Mouse (Mus musculus) E14TG2a.4 (cell line): Measurements from ENCODE around the gene Trpd52l3.
"Not testable (repeated sequence)": the region's sequence is repeated elsewhere in the genome, so short reads cannot be mapped to it uniquely, and the experiment has no call there.

Source experiments
- H3K27me3 ChIP-seq: 2 replicates; pipeline ENCODE4 v1.6.1; 2014; ENCODE audit warnings: low read length, control low read depth; ENCODE audit not compliant: insufficient read depth
- H3K36me3 ChIP-seq: 2 replicates; pipeline ENCODE4 v1.6.1; 2014; ENCODE audit warnings: low read length, control low read depth; ENCODE audit not compliant: insufficient read depth
- H3K4me1 ChIP-seq: replicated peaks from 2 replicates; pipeline ENCODE4 v1.6.1; 2014; ENCODE audit warnings: low read depth, low read length, control low read depth
- H3K4me3 ChIP-seq: replicated peaks from 2 replicates; pipeline ENCODE4 v1.5.1; 2014; ENCODE audit warnings: mild to moderate bottlenecking, low read length
- H3K9me3 ChIP-seq: 2 replicates; pipeline ENCODE4 v1.6.1; 2014; ENCODE audit warnings: low read length, control low read depth
- CTCF ChIP-seq: conservative IDR thresholded peaks from 2 replicates; pipeline ENCODE4 v1.5.1; 2014; ENCODE audit warnings: low read length
- NANOG ChIP-seq: IDR thresholded peaks from 2 replicates; pipeline ENCODE4 v1.6.1; 2014; ENCODE audit warnings: borderline replicate concordance, low read length, mixed read lengths
- POU5F1 ChIP-seq: IDR thresholded peaks from 2 replicates; pipeline ENCODE4 v1.6.1; 2014; ENCODE audit warnings: low read length, borderline replicate concordance

The Trpd52l3 gene

DNA sequence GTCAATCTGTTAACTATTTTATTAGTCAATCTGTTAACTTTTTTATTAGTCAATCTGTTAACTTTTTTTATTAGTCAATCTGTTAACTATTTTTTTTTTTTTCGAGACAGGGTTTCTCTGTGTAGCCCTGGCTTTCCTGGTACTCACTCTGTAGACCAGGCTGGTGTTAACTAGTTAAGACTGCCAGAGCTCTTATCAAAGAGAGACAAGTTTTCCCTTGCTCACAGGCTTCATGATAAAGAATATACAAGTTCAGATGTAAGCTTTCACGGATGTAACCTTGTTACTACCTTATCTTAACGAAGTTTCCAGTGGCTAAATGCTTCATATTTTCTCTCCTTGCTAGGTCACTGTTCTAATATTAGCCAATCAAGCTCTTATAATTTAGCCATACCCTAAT lies 10.7 kb downstream of the Trpd52l3 start:
- peaks cover 27% of the 10 kb centered on the region; the same call in 1 of the 2 replicates for H3K27me3 ChIP-seq

GRCm38 (mm10) chr19:30016156-30016555 lies 12.6 kb downstream of the Trpd52l3 start:
- H3K36me3 ChIP-seq: no peaks in the 10 kb centered on the region
- peaks cover 12% of the 10 kb centered on the region for H3K4me1 ChIP-seq
- peaks cover 26% of the 10 kb centered on the region for H3K27me3 ChIP-seq
- TF ChIP-seq POU5F1: no peak
- no peak for TF ChIP-seq CTCF
- no peak for TF ChIP-seq NANOG
- no peaks in the 10 kb centered on the region for H3K9me3 ChIP-seq
- H3K4me3 ChIP-seq: no peak overlapping the region

More for the DNA sequence above, 10.7 kb downstream of the Trpd52l3 start:
- Histone ChIP-seq H3K4me3 (no peak overlapping the region), H3K4me1 (peaks cover 12% of the 10 kb centered on the region), H3K36me3 (no peaks in the 10 kb centered on the region), H3K9me3 (no peaks in the 10 kb centered on the region)
- no peak for TF ChIP-seq CTCF
- TF ChIP-seq POU5F1: no peak
- TF ChIP-seq NANOG: no peak

- peaks cover 18% of the 10 kb centered on the region for H3K9me3 ChIP-seq
- not testable (repeated sequence) for H3K4me1 ChIP-seq, H3K4me3 ChIP-seq, H3K36me3 ChIP-seq
- peaks cover 68% of the 10 kb centered on the region for H3K27me3 ChIP-seq
Observed at GRCm38 (mm10) chr19:30023419-30023818, 19.8 kb downstream of the Trpd52l3 start.

DNA sequence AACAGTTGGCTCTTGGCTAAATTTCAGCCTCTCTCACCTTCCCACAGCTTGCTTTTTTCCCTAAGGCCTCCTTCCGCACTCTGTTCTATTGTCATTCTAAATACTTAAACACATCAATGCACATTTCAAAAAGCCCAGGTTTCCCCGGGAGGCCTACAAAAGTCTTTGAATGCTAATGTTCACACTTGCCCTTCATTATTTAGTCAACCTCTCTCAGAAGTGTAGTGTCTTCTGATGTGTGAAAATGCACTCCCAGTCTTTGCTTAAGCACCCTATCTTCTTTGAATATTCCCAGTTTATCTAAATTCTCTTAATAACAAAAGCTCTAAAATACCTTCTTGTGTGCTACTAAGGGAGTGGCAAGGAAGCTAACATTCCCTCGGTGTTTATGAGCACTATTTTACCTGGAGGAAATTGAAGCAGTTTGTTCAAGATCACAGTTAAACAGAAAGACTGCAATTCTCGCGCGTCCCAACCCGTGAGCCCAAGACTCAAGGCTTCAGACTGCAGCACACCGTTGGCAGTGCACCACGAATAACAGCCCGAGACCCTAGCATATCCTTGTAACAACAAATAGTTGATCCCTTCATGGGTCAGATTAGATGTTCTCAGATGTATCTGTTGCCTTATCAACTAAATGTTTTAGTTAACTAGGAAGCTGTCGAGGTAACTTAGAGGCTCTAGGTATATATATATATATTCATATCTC lies 25.6 kb downstream of the Trpd52l3 start:
- Histone ChIP-seq H3K4me1 (peaks cover 39% of the 10 kb centered on the region), H3K27me3 (peaks cover 67% of the 10 kb centered on the region), H3K36me3 (peaks cover 6% of the 10 kb centered on the region), H3K4me3 (peak overlapping the region; percentile 93), H3K9me3 (peaks cover 2% of the 10 kb centered on the region; the same call in 1 of the 2 replicates)
- TF ChIP-seq CTCF (no peak), POU5F1 (peak; percentile 33; the same call in 1 of the 2 replicates), NANOG (peak; percentile 98)

GRCm38 (mm10) chr19:30029894-30030635 lies 26.5 kb downstream of the Trpd52l3 start, which contains the start of gene Uhrf2:
TSS of gene Uhrf2 (plus strand) at chr19:30030513.
- Histone ChIP-seq H3K9me3 (no peaks in the 10 kb centered on the region), H3K27me3 (peaks cover 59% of the 10 kb centered on the region)
- TF ChIP-seq NANOG (no peak), CTCF (no peak), POU5F1 (no peak)

DNA sequence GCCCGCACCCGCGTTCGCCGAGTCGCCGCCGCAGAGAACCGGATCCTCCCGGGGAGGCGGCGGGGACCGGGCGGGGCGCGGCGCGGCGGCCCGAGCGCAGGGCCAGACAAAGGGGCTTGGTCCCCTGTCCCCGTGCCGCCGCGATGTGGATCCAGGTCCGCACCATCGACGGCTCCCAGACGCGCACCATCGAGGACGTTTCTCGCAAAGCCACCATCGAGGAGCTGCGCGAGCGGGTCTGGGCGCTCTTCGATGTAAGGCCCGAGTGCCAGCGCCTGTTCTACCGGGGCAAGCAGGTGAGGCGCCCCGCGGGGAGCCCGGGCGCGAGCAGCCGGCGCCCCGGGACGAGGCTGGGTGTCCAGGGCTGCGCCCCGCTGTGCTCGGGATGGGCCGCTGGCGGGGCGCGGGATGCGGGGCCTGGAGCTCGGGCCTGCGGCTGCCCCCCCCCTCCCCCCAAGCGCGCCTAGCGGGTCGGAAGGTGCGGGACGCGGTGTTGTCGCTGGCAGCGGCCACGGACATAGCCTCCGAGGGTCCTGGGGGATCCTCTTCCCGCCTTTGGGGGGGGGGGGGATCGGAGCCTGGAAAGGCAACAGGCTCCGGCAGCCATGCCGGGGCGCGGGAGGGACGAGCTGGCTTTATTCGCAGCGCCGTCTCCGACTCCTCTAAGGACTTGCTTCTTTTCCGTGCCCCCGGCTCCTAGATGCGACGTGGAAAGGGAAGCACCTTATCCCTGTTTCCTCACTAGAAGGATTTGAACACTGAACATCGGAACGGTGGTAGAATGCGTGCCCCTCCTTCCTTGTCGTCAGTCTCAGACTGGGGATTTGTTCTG lies 27.3 kb downstream of the Trpd52l3 start:
- H3K4me1 ChIP-seq: peaks cover 50% of the 10 kb centered on the region
- peaks cover 51% of the 10 kb centered on the region for H3K27me3 ChIP-seq
- TF ChIP-seq NANOG (no peak), POU5F1 (no peak), CTCF (no peak)
- no peaks in the 10 kb centered on the region for H3K9me3 ChIP-seq
- peaks cover 6% of the 10 kb centered on the region for H3K36me3 ChIP-seq
- peak overlapping the region; percentile 93 for H3K4me3 ChIP-seq

More at GRCm38 (mm10) chr19:30029894-30030635, 26.5 kb downstream of the Trpd52l3 start, which contains the start of gene Uhrf2:
- peaks cover 6% of the 10 kb centered on the region for H3K36me3 ChIP-seq
- H3K4me3 ChIP-seq: peak within 1 kb of the TSS; percentile 93
- peaks cover 46% of the 10 kb centered on the region for H3K4me1 ChIP-seq

GRCm38 (mm10) chr19:30031468-30031931 lies 27.9 kb downstream of the Trpd52l3 start:
- Histone ChIP-seq H3K27me3 (peaks cover 45% of the 10 kb centered on the region), H3K9me3 (no peaks in the 10 kb centered on the region), H3K4me1 (peaks cover 57% of the 10 kb centered on the region), H3K4me3 (peak overlapping the region; percentile 93), H3K36me3 (peaks cover 6% of the 10 kb centered on the region)
- TF ChIP-seq NANOG (no peak), POU5F1 (no peak), CTCF (no peak)

DNA sequence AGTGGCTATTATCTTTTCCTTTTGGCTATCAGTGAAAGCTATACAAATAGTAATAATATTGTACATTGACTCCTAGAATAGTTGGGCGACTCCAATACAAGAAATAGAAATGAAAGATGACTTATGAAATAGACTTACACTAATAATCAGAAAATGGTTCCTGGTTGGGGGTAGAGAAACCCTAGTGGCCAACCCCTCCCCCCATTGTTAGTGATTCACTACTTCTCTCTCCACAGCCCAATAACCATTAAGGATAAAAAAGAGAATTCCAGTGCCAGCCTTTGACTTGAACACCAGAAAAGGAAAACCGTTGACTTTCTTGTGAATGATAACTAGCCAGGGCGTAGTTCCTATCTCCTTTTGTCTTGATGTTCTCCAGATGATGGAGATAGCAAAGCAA lies 28.6 kb downstream of the Trpd52l3 start:
- H3K27me3 ChIP-seq: peaks cover 38% of the 10 kb centered on the region
- TF ChIP-seq POU5F1 (no peak), CTCF (no peak), NANOG (no peak)
- no peaks in the 10 kb centered on the region for H3K9me3 ChIP-seq
- peaks cover 6% of the 10 kb centered on the region for H3K36me3 ChIP-seq
- peaks cover 57% of the 10 kb centered on the region for H3K4me1 ChIP-seq
- H3K4me3 ChIP-seq: peak overlapping the region; percentile 93; the same call in 1 of the 2 replicates
